Mouse (Mus musculus) bone marrow, adult 2 months (tissue): ENCODE results near the gene Dock6. TPM values are rescaled to one million over a fixed set of nuclear protein-coding genes. Genes with fewer than 3 reads are reported as not detected.

Source experiments
- H3K27ac ChIP-seq: fragments of 200-500 bp; 2 replicates; pipeline ENCODE4 v1.5.1; 2012; ENCODE audit warnings: low read depth, mild to moderate bottlenecking, control low read depth, inconsistent platforms, low read length; ENCODE audit not compliant: control insufficient read depth, poor library complexity, insufficient read depth
- H3K4me1 ChIP-seq: fragments of 200-500 bp; 2 replicates; pipeline ENCODE4 v1.6.1; 2011; ENCODE audit warnings: low read length; ENCODE audit not compliant: control insufficient read depth, insufficient read depth
- H3K4me3 ChIP-seq: fragments of 200-500 bp; replicated peaks from 2 replicates; pipeline ENCODE3; 2011; ENCODE audit warnings: mild to moderate bottlenecking, low read depth, low read length, control low read depth; ENCODE audit not compliant: control insufficient read depth
- CTCF ChIP-seq: fragments of 200-500 bp; IDR thresholded peaks from 2 replicates; pipeline ENCODE4 v1.5.1; 2011; ENCODE audit warnings: low read length, control low read depth; ENCODE audit not compliant: control insufficient read depth, insufficient read depth
- POLR2A ChIP-seq: fragments of 200-500 bp; IDR thresholded peaks from 2 replicates; pipeline ENCODE4 v1.6.1; 2011; ENCODE audit warnings: low read depth, mild to moderate bottlenecking, control low read depth, low read length, borderline replicate concordance; ENCODE audit not compliant: control insufficient read depth
- WGBS: fragments of 180-500 bp; shearing (Covaris S2); methylation state at CpG from one replicate; pipeline ENCODE4 v1.1.7; 2018; 5-methylcytosine and 5-hydroxymethylcytosine counted together
- polyA plus RNA-seq: library from polyadenylated mRNA; stranded (reverse); fragments of >200 nt; gene quantifications from 2 replicates; pipeline ENCODE4 v1.2.4, GENCODE M21; 2011; ENCODE audit warnings: low replicate concordance; ENCODE audit not compliant: missing spikeins, insufficient read depth, insufficient read length

Gene Dock6
- polyA plus RNA-seq, 1 experiment = 7.2 TPM

DNA sequence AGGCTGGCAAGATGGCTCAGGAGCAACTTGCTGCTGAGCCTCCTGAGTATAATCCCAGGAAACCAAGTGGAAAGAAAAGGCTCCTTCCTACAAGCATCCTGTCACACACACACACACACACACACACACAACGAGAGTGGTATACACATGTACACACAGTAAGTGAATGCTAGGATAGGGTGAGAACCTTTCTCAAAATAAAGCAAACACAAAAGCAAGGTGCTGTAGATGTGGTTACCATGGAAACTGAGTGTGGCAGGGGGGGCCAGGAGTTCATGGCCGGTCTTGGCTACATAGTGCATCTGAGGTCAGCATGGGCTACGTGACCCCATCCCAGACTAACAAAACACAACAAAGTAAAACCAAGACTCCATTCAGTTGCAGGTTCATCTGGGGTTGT is 1.4 kb downstream of the Dock6 start:
- Histone ChIP-seq H3K4me1 (no peaks in the 10 kb centered on the region), H3K4me3 (no peak overlapping the region), H3K27ac (no peak overlapping the region)
- TF ChIP-seq POLR2A = no peak
- no peak for TF ChIP-seq CTCF
- WGBS = 82% methylated on average over 3 of the region's 3 CpGs

DNA sequence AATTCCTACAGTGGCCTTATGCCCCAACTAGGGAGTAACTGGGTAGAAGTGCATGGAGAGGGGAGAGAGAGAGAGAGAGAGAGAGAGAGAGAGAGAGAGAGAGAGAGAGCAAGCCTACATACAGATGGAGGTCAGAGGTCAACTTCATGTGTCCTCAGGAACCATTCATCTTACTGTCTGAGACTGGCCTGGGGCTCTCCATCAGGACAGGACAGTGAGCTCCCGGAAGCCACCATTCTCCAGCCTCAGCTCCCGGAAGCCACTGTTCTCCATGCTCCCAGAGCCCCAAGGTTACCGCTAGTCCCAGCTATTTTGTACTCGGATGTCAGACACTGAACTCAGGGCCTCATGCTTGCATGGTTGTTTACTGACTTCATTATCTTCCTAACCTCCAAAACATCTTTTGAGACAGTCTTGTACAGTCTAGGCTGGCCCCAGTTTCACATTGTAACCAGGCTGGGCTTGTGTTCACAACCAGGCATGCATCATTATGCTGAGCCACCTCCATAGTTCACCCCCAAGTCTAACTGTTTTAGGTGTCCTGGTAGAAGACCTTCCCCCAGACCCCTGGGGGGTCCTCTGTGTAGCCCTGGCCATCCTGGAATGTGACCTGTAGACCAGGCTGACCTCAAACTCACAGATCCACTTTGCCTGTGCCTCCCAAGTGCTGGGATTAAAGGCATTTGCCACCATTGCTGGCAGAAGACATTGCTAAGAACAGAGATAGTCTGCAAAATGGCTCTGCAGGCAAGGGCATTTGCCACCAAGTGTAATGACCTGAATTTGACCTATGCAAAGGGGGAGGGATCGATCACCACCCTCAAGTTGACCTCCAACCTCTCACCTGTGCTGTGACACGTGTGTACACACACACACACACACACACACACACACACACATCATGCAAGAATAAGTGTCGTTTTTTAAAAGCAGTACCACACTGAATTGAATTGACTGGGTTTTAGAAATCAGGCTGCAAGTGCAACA is 2.5 kb downstream of the Dock6 start:
- Histone ChIP-seq H3K4me3 (no peak overlapping the region), H3K4me1 (no peaks in the 10 kb centered on the region), H3K27ac (no peak overlapping the region)
- TF ChIP-seq POLR2A = no peak
- TF ChIP-seq CTCF = no peak
- 82% methylated on average over 7 of the region's 7 CpGs for WGBS

DNA sequence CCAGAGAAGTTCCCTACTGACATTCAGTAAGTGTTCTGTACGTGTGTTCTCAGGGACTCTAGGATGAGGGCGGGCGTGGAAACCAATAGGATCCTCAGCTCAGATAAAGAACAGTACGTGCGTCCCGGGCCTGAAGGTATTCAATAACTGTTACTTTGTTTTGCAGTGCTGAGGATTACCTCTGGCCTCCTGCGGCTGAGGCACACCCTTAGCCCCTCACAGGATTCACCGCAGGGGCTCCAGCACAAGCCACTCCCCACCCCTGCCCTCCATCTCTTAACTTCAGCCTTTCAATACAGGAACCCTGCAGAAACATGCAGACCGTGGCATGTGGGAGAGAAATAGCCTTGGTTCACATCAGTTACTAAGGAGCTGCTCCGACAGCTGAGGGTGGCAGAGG is 4.5 kb downstream of the Dock6 start:
- no peak overlapping the region for H3K27ac ChIP-seq
- H3K4me1 ChIP-seq = no peaks in the 10 kb centered on the region
- no peak for TF ChIP-seq CTCF
- TF ChIP-seq POLR2A = no peak
- H3K4me3 ChIP-seq = no peak overlapping the region
- 75% methylated on average over 10 of the region's 10 CpGs for WGBS

DNA sequence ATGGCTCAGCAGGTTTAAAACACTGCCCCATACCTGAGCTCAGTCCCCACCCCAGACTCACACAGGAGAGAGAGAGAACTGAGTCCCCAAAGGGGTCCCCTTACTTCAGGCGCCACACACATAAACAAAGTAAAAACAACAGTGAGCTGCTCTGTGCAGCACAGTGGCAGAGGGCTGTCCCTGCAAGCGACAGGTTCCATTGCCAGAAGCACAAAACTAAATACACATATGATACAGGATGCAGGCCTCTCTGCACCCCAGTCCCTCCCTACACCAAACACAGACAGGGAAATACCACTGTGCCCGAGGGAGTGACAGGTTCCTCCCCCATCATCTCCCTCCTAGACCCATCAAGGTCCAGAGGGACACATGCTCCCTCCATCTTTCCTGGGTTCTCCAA is 5.0 kb downstream of the Dock6 start:
- H3K27ac ChIP-seq = no peak overlapping the region
- TF ChIP-seq POLR2A = no peak
- TF ChIP-seq CTCF = no peak
- no peaks in the 10 kb centered on the region for H3K4me1 ChIP-seq
- WGBS = 63% methylated on average over 3 of the region's 3 CpGs
- H3K4me3 ChIP-seq = no peak overlapping the region

DNA sequence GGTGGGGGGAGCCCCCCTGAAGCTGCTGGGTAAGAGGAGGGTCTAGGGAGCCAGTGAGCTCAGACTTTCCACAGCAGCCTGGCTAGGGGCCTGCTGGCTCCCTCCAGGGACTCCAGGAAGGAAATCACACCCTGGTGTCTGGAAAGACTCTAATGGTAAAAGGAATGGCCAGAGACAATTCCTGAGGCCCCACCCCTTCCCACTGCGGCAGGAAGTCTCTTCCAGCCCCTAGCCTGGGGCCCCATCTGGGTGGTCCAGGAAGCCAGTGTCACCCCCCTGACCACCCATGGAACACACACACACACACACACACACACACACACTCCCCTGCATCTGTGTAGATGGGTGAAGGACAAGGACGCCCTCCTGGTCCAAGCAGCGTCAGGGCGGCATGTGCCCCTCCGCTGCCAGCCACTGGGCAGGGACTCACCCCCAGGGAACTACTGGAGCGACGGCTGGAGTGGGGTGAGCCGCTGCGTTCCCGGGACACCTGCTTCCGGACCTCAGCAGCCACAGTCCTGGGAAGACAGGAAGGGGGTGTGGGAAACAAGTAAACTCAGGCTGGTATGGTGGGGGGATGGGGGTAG is 5.6 kb downstream of the Dock6 start:
- TF ChIP-seq CTCF (no peak), POLR2A (no peak)
- H3K4me1 ChIP-seq = no peaks in the 10 kb centered on the region
- 64% methylated on average over 11 of the region's 11 CpGs for WGBS
- H3K4me3 ChIP-seq = no peak overlapping the region
- no peak overlapping the region for H3K27ac ChIP-seq

DNA sequence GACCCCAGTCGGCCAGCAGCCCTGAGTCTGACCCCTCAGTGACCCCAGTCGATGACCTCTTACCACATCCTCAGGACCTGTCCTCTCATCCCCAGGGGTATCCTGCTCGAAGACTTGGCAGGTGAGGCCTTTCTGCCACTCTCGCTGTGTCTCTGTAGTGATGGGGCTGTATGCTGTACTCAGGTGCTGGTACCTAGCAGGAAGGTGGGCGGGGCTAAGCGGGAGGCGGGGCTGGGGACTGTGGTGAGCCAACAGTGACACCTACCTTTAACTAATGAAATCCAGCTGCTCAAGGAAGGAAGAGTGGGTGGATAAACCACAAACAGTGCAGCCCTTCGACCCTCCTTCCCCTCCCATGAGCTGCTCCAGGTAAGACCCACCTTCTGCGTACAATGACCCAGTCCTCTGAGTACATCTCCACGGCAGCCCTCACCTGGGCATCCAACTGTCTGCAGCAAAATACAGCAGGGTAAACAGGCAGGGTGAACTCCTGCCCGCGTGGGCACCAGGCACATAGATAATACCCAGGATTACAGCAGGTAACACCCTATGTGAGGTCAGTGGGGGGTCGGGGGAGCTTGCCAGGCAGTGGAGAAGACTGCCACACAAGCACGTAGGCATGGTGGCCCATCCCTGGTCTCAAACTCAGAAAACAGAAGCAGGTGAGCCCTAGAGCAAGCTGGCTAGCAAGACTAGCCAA is 6.9 kb downstream of the Dock6 start:
- H3K4me3 ChIP-seq = no peak overlapping the region
- H3K27ac ChIP-seq = no peak overlapping the region
- 60% methylated on average over 14 of the region's 14 CpGs for WGBS
- no peak for TF ChIP-seq POLR2A
- no peak for TF ChIP-seq CTCF
- H3K4me1 ChIP-seq = no peaks in the 10 kb centered on the region

DNA sequence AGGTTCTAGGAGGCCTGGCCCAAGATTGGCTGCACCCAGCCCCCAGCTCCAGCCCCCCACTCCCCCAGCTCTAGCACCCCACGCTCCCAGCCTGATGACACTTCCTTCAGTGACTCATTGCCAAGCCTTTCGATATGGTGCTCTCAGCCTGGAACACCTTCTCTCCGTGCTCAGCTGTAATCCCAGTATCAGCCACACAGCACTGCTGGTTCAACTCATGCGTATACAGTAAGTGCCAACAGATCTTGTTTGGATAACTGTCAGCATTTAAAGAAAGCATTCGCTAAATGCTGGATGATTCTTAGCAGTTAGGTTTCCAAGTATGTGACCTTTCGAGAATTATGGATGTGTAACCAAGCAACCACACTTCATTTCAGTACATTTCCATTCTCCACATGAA is 9.3 kb downstream of the Dock6 start:
- WGBS = 80% methylated on average over 6 of the region's 6 CpGs
- Histone ChIP-seq H3K4me3 (no peak overlapping the region), H3K27ac (no peak overlapping the region), H3K4me1 (no peaks in the 10 kb centered on the region)
- TF ChIP-seq POLR2A (no peak), CTCF (no peak)

DNA sequence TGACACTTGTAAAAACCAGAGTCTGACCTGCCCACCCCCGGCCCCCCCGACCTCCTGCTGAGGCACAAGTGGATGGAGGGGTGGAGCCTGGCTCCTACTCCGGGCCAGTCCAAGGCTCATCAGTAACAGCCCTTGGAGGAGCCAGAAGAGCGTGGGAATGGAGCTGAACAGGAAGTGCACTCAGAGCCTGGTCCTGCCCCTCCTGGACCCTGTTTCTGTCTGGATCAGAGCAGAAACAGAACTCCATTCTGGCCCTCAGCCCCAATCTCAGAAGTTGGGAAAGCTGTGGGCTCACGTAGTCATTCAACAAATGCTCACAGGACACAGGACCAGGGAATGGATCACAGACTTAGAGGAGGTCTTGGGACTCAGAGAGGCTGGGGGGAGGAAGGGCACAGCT is 10.0 kb downstream of the Dock6 start:
- Histone ChIP-seq H3K27ac (no peak overlapping the region), H3K4me3 (no peak overlapping the region), H3K4me1 (no peaks in the 10 kb centered on the region)
- TF ChIP-seq POLR2A (no peak), CTCF (no peak)
- 71% methylated on average over 5 of the region's 5 CpGs for WGBS
